8 mouse cellular contexts compared by ENCODE assay signal in the genomic region with DNA sequence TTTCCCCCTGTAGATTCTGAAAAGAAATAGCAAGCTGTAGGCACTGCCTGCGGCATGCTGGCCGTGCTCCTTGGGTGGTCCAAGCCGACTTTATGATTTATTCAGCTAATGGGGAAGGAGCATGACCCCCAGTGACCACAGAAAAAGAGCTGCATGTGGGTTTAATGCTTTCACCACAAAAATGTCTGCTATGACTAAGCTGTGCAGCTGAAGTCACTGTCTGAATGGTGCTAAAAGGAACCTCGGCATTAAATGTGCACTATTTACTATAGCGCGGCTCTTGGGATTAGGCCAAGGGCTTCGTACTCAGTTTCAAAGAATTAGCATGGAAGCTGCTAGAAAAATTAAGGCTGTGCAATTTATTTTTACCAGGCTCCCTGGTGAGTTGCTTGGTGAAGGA.
A peak's percentile ranks its signal among the peaks of the same experiment; 100 is the strongest.
DNase-seq lines count a peak whose midpoint lies in the region; ATAC-seq and TF ChIP-seq lines count a peak whose summit lies in the region.

No protein-coding gene starts in this region.

- TF ChIP-seq CTCF in heart, adult 2 months (IDR thresholded peaks at IDR 0.05) = no peak

- H3K79me2 ChIP-seq in heart, adult 2 months (replicated peaks; ENCODE audit: control insufficient read depth, insufficient read depth, low read length) = no peaks in the 10 kb centered on the region
- no peaks in the 10 kb centered on the region for H3K79me2 ChIP-seq in myocyte (ENCODE audit: control insufficient read depth, insufficient read depth)

- no peak for DNase-seq in heart, adult 2 months
- peak; percentile 69 for DNase-seq in embryo, embryonic 11.5 days (ENCODE audit: low read depth, low spot score)
- peak; percentile 58 for DNase-seq in hindbrain, embryonic 14.5 days (ENCODE audit: low spot score)
- DNase-seq in liver = peak; percentile 34
- DNase-seq in spleen, postnatal 10 days (ENCODE audit: low spot score in 2 of 2) = no peak
- DNase-seq in layer of hippocampus, postnatal 14 days (ENCODE audit: low spot score in 2 of 2) = no peak

- WGBS in heart, embryonic 15.5 days = 32% methylated on average over 7 of the region's 7 CpGs
- WGBS in heart, adult 2 months = 28% methylated on average over 7 of the region's 7 CpGs
- 4% methylated on average over 7 of the region's 7 CpGs for WGBS in hindbrain, embryonic 14.5 days

- TF ChIP-seq EP300 in heart, adult 2 months (IDR thresholded peaks at IDR 0.05; ENCODE audit: insufficient read depth, low read depth, low read length) = no peak

- no peak overlapping the region for H3ac ChIP-seq in myocyte (ENCODE audit: control insufficient read depth, insufficient read length)

- TF ChIP-seq POLR2A in heart, adult 2 months (IDR thresholded peaks at IDR 0.05; ENCODE audit: insufficient read depth, low read depth, low read length) = no peak
- TF ChIP-seq POLR2A in myocyte (IDR thresholded peaks at IDR 0.05; ENCODE audit: insufficient read length, low read depth) = no peak

- no peaks in the 10 kb centered on the region for H3K9me3 ChIP-seq in heart, embryonic 15.5 days (replicated peaks)
- no peaks in the 10 kb centered on the region for H3K9me3 ChIP-seq in hindbrain, embryonic 14.5 days (ENCODE audit: control insufficient read depth, low read length)

- intact Hi-C loops in heart, adult 2 months (cut with DNase I) = no loop called here

- H3K4me2 ChIP-seq in heart, embryonic 15.5 days = peak overlapping the region; percentile 56
- peak overlapping the region; percentile 55 for H3K4me2 ChIP-seq in hindbrain, embryonic 14.5 days (replicated peaks)
- peak overlapping the region; percentile 60 for H3K4me2 ChIP-seq in myocyte (ENCODE audit: low read depth)

- 0 out of 2 replicates have a peak overlapping the region, but pooled peaks have one; percentile 12 for H3K4me3 ChIP-seq in heart, embryonic 15.5 days
- no peak overlapping the region for H3K4me3 ChIP-seq in heart, adult 2 months
- H3K4me3 ChIP-seq in hindbrain, embryonic 14.5 days (replicated peaks; ENCODE audit: low read length) = peak overlapping the region; percentile 21
- H3K4me3 ChIP-seq in myocyte = no peak overlapping the region

- ATAC-seq in heart, embryonic 15.5 days (replicated peaks; ENCODE audit: insufficient number of reproducible peaks, insufficient read depth, low FRiP score, low read depth) = no peak
- ATAC-seq in hindbrain, embryonic 14.5 days (ENCODE audit: low FRiP score) = peak; percentile 71; the same call in 1 of the 2 replicates

- no peak overlapping the region for H3K27ac ChIP-seq in heart, embryonic 15.5 days
- H3K27ac ChIP-seq in heart, adult 2 months = no peak overlapping the region
- H3K27ac ChIP-seq in hindbrain, embryonic 14.5 days = peak overlapping the region; percentile 75

- H3K9ac ChIP-seq in heart, embryonic 15.5 days = no peak overlapping the region
- no peak overlapping the region for H3K9ac ChIP-seq in heart, adult 2 months (ENCODE audit: low read depth, low read length)
- H3K9ac ChIP-seq in hindbrain, embryonic 14.5 days = peak overlapping the region; percentile 52

- no peaks in the 10 kb centered on the region for H3K36me3 ChIP-seq in heart, embryonic 15.5 days
- no peaks in the 10 kb centered on the region for H3K36me3 ChIP-seq in heart, adult 2 months (ENCODE audit: control insufficient read depth, insufficient read depth, low read length)
- H3K36me3 ChIP-seq in hindbrain, embryonic 14.5 days (replicated peaks; ENCODE audit: control insufficient read depth, insufficient read depth) = no peaks in the 10 kb centered on the region
- no peaks in the 10 kb centered on the region for H3K36me3 ChIP-seq in myocyte (ENCODE audit: control insufficient read depth, insufficient read depth)

- H3K27me3 ChIP-seq in heart, embryonic 15.5 days = no peaks in the 10 kb centered on the region
- no peaks in the 10 kb centered on the region for H3K27me3 ChIP-seq in heart, adult 2 months (ENCODE audit: control insufficient read depth, insufficient read depth, low read length)
- 0 out of 2 replicates have a peak, but pooled peaks cover 6% of the 10 kb centered on the region for H3K27me3 ChIP-seq in hindbrain, embryonic 14.5 days (ENCODE audit: control insufficient read depth, insufficient read depth, low read length)
- H3K27me3 ChIP-seq in myocyte (ENCODE audit: control insufficient read depth, insufficient read depth, insufficient read length) = peaks cover 25% of the 10 kb centered on the region

- H3K4me1 ChIP-seq in heart, embryonic 15.5 days (replicated peaks) = peaks cover 15% of the 10 kb centered on the region; the same call in 1 of the 2 replicates
- H3K4me1 ChIP-seq in heart, adult 2 months (ENCODE audit: control insufficient read depth, insufficient read depth, low read length) = no peaks in the 10 kb centered on the region
- peaks cover 26% of the 10 kb centered on the region for H3K4me1 ChIP-seq in hindbrain, embryonic 14.5 days (replicated peaks; ENCODE audit: control insufficient read depth, insufficient read depth, low read length)

TF ChIP-seq in myocyte, 11 proteins besides CTCF, POLR2A, EP300 and RAD21:
- TF ChIP-seq USF1 (IDR thresholded peaks at IDR 0.05; ENCODE audit: low read depth) (no peak), MAX (IDR thresholded peaks at IDR 0.05; ENCODE audit: low read depth) (no peak), SRF (IDR thresholded peaks at IDR 0.05; ENCODE audit: control insufficient read depth, insufficient read length, low read depth) (no peak), MYOD1 (IDR thresholded peaks at IDR 0.05; ENCODE audit: control insufficient read depth in 1 of 3, insufficient read length in 2 of 3, low read depth in 2 of 3) (no peak), POLR2AphosphoS2 (IDR thresholded peaks at IDR 0.05; ENCODE audit: insufficient read length, low read depth) (no peak), TCF3 (IDR thresholded peaks at IDR 0.05; ENCODE audit: insufficient read length, low read depth) (no peak), TCF12 (IDR thresholded peaks at IDR 0.05; ENCODE audit: insufficient read depth, poor library complexity, severe bottlenecking) (no peak), MYOG (IDR thresholded peaks at IDR 0.05; ENCODE audit: control insufficient read depth in 1 of 3, insufficient read depth in 1 of 3, insufficient read length in 2 of 3, low read depth in 2 of 3) (no peak), CEBPB (IDR thresholded peaks at IDR 0.05; ENCODE audit: insufficient read depth, poor library complexity, severe bottlenecking) (no peak), E2F4 (IDR thresholded peaks at IDR 0.05; ENCODE audit: insufficient read depth) (no peak), REST (IDR thresholded peaks at IDR 0.05; ENCODE audit: insufficient read depth, insufficient read length) (no peak)
TF ChIP-seq in myocyte: peak in this region for 0.

Comparison
In these comparisons a context has a peak if more than half of its experiments do, and no peak if none do; other contexts are left out.
1. H3K4me3 ChIP-seq: peak in heart, embryonic 15.5 days (single experiment) and hindbrain, embryonic 14.5 days (single experiment); none in heart, adult 2 months (single experiment) and myocyte (single experiment).
2. DNase-seq: peak in embryo, embryonic 11.5 days (single experiment), hindbrain, embryonic 14.5 days (single experiment) and liver (single experiment); none in heart, adult 2 months (0 of 2), spleen, postnatal 10 days (0 of 2) and layer of hippocampus, postnatal 14 days (0 of 2).
3. Peak in every context shown above with its lines, with median percentiles within 50 percentile points of each other: H3K4me2 ChIP-seq.